Mouse (Mus musculus) embryonic fibroblast, embryonic 13.5 days (primary cell): ENCODE results near the gene Prdm16. TPM values are rescaled to one million over a fixed set of nuclear protein-coding genes. Genes with fewer than 3 reads are reported as not detected.

Experiments
- H3K27ac ChIP-seq: 2 replicates; pipeline ENCODE4 v1.5.1; 2012; ENCODE audit warnings: low read length, control low read depth, inconsistent platforms; ENCODE audit not compliant: insufficient read depth
- H3K4me1 ChIP-seq: 2 replicates; pipeline ENCODE4 v1.6.1; 2011; ENCODE audit warnings: low read length; ENCODE audit not compliant: control insufficient read depth, insufficient read depth
- H3K4me3 ChIP-seq: 2 replicates; pipeline ENCODE4 v1.5.1; 2011; ENCODE audit warnings: mild to moderate bottlenecking, control low read depth, low read length; ENCODE audit not compliant: insufficient read depth
- CTCF ChIP-seq: IDR thresholded peaks from 2 replicates; pipeline ENCODE4 v1.5.1; 2011; ENCODE audit warnings: mild to moderate bottlenecking, control low read depth, low read length, moderate library complexity, borderline replicate concordance; ENCODE audit not compliant: insufficient read depth
- POLR2A ChIP-seq: IDR thresholded peaks from 2 replicates; pipeline ENCODE4 v1.6.1; 2011; ENCODE audit warnings: low read depth, mild to moderate bottlenecking, control low read depth, low read length, moderate library complexity
- polyA plus RNA-seq: library from polyadenylated mRNA; stranded (reverse); fragments of >200 nt; gene quantifications from 2 replicates; pipeline ENCODE4 v1.2.4, GENCODE M21; 2011; ENCODE audit warnings: low read depth; ENCODE audit not compliant: missing spikeins, insufficient read length

The Prdm16 gene
- polyA plus RNA-seq, 1 experiment = 3.1 TPM

DNA sequence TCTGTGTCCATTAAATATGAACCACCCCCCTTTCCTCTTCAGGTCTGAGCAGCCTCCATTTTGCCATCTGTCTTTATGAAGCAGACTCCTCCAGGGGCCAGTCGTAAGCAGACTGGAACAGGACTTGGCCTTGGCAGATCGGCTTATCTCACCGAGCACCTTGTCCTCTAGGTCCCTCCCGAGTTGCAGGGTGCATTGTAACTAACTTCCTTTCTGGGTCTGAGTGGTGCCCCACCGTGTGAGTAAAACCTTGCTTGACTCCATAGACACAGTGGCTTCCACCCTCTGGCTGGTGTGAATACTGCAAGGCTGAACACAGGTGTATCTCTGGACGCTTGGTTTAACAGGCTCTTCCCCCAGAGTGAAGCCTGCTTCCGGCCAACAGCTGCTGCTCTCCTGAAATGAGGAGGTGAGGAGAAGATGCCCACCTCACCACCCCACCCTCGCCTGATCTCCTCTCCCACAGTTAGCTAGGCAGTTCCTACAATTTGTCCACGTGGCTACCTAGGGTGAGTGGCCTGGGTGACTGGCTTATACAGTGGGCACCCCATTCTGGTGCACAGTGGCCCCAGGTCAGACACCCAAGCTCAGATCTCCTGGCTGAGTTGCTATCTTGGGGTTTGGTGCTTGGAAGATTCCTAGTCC is 94.9 kb downstream of the Prdm16 start:
- Histone ChIP-seq H3K4me1 (no peaks in the 10 kb centered on the region), H3K4me3 (no peak overlapping the region), H3K27ac (no peak overlapping the region)
- no peak for TF ChIP-seq CTCF

DNA sequence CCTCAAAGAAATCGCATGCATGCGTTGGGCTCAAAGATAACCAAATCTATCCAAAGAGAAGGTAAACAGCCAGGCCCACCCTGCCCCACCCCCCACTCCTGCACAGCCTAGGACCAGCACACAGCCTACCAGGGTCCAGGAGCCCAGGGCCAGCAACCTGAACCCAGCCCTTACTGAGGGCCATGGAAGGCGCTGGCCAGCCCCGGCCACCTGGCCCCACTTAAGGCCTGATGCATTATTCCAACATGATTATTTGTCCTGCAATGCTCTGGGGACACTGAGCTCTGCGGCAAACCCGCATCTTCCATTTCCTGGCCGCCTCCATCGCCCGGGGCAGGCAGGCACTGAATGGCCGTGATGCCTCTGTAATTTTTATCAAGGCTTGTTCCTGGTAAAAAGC is 96.0 kb downstream of the Prdm16 start:
- Histone ChIP-seq H3K4me1 (no peaks in the 10 kb centered on the region), H3K27ac (no peak overlapping the region), H3K4me3 (no peak overlapping the region)
- TF ChIP-seq POLR2A (no peak), CTCF (no peak)

DNA sequence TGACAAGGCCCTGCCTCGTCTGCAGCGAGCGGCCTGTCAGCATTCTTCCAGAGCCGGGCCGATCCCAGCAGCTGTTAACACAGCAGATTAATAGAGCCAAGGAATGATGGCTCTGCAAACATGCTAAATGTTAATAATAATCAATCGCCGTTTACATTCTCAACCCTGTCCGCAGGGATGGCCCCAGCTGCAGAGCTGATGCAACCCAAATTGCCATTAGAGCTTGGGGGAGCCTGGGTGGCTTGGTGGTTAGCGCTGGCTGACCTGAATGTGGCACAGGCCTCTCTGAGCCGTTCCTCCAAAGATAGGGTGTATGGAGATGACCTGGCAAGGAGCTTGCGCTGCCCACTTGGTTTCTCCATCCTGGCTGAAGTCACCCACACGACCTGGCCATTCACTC is 97.0 kb downstream of the Prdm16 start:
- no peak overlapping the region for H3K4me3 ChIP-seq
- H3K27ac ChIP-seq = no peak overlapping the region
- TF ChIP-seq CTCF = no peak
- no peak for TF ChIP-seq POLR2A
- H3K4me1 ChIP-seq = no peaks in the 10 kb centered on the region

DNA sequence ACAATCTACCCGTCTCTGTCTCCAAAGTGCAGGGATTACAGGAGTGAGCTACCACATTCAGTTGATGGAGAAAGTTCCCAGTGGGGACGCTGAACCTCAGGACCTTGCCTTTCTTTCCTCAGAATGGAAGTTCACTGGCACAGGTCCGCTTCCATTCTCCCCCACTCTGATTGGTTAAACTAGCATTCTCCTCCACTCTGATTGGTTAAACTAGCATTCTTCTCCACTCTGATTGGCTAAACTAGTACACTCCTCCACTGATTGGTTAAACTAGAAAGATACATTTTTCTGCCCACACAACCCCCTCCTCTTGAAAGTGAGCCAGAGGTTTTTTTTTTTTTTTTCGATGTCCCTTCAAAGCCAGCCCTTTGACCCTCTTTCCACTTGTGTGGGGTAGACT is 97.9 kb downstream of the Prdm16 start:
- no peaks in the 10 kb centered on the region for H3K4me1 ChIP-seq
- TF ChIP-seq CTCF (no peak), POLR2A (no peak)
- no peak overlapping the region for H3K4me3 ChIP-seq
- no peak overlapping the region for H3K27ac ChIP-seq

DNA sequence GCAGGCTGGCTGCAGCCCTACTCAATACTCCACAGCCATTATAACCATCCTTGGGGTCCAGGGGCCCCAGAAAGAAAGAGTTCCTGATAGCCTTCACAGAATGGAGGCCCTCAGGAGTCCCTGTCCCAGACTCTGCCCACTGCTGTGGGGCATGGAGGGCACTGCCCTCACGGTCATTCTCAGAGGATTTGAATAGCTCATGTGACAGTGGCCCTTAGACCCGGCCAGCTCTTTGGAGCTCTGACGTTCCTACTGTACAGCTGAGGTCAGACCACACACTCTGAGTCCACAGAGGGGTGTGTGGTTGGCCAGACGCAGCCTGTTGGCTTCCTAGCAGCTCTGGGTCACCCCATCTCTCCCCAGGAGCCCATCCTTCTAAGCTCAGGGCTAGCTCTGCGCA is 100.6 kb downstream of the Prdm16 start:
- H3K4me1 ChIP-seq = no peaks in the 10 kb centered on the region; the same call in 1 of the 2 replicates
- TF ChIP-seq CTCF (no peak), POLR2A (no peak)
- H3K4me3 ChIP-seq = no peak overlapping the region
- no peak overlapping the region for H3K27ac ChIP-seq

- Histone ChIP-seq H3K4me1 (peaks cover 6% of the 10 kb centered on the region), H3K4me3 (no peak overlapping the region), H3K27ac (no peak overlapping the region)
- TF ChIP-seq POLR2A = no peak
- TF ChIP-seq CTCF = no peak
Observed at GRCm38 (mm10) chr4:154531368-154531767, 105.3 kb downstream of the Prdm16 start.

GRCm38 (mm10) chr4:154530336-154530735 is 106.3 kb downstream of the Prdm16 start:
- Histone ChIP-seq H3K27ac (no peak overlapping the region), H3K4me1 (peaks cover 6% of the 10 kb centered on the region), H3K4me3 (no peak overlapping the region)
- TF ChIP-seq CTCF (no peak), POLR2A (no peak)

DNA sequence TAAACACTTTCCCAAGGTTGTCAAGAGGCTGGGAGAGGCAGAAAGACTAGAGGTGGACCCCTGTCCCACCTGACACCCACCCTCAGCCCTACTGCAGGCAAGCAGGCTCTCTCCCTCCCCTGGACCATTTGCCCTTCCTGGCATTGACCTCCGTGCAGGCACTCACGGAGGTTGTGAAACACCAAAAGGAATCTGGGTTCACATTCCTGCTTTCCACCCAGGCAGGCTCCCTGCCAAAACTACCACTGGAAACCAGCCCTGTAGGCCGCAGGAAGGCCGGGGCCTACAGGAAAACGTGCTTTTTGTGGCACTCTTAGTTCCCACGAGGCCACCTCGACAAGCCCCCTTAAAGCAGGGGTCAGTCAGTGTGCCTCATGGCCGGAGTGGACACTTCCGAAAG is 109.2 kb downstream of the Prdm16 start:
- peak overlapping the region; percentile 5; the same call in 1 of the 2 replicates for H3K27ac ChIP-seq
- no peak overlapping the region for H3K4me3 ChIP-seq
- TF ChIP-seq CTCF = no peak
- TF ChIP-seq POLR2A = no peak
- H3K4me1 ChIP-seq = peaks cover 6% of the 10 kb centered on the region

DNA sequence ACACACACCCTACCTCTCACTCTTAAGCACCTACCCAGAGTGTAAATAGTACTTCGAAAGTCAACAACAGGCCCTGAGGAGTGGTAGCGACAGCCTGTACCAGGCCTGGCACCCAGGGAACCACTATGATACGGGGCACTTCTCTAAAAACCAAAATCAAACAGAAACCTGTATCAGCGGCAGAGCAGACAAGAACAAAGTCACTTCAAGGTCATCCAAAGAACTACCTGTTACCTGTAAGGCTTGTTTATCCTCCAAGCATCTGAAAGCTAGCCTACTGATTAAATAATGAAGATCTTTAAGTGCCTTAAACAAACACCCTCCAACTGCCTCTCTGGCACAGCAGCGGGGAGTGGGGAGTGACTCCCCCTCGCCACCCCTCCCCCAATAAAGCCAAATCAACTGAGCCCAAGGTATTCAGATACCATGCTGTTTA is 110.3 kb downstream of the Prdm16 start:
- Histone ChIP-seq H3K4me3 (no peak overlapping the region), H3K4me1 (peaks cover 6% of the 10 kb centered on the region), H3K27ac (no peak overlapping the region)
- no peak for TF ChIP-seq CTCF
- no peak for TF ChIP-seq POLR2A

DNA sequence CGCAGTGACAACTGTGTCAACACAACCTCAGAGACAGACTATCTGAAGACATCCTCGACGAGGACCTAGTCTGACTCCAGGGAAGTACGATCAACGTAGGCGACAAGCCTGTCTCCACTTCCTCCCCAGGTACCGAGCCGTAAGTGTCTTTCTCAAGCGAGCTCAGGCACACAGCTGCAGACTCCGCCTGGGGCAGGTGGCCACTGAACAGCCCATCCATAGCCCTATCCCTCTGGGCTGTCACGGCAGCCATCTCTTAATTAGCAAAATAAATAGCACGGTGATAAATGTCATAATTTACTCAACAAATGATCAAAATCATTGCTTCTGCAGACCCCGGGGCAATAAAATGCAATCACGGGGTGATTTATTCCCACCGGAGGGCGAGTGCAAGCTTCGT is 112.8 kb downstream of the Prdm16 start:
- no peak for TF ChIP-seq CTCF
- TF ChIP-seq POLR2A = no peak
- H3K4me1 ChIP-seq = peaks cover 16% of the 10 kb centered on the region
- H3K4me3 ChIP-seq = no peak overlapping the region
- no peak overlapping the region for H3K27ac ChIP-seq

DNA sequence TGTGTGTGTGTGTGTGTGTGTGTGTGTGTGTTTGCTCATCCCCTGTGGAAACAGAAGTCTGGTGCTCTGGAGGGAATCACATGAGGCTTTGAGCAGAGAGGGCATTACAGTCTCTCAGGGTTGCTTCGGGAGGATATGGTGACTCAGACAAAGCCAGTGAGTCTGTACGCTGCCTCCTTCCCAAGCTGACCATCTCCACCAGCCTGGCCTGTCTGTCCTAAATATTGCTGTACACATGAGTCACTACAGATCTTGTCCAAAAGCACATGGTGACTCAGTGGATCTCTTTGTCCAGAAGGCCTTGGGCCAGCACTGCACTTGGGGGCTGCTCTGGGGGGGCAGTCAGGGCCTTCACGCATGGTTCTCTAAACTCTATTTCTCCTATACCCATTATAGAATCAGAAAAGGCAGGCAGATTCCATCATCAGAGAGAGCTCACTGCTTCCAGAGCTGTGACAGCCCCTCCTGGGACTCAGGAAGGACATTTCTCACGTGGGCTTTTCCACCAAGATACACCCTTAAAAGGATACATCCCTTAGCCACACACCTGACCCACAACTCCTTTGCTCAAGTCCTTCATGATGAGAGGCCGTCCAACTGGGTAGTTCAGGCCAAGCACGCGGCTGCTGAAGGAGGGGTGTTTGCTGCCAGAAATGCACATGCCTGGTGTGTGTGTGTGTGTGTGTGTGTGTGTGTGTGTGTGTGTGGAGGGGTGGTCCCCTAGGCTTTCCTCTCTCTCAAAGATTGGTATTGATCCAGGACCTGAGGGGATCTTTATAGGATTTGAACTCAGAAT is 114.6 kb downstream of the Prdm16 start:
- TF ChIP-seq POLR2A (no peak), CTCF (no peak)
- Histone ChIP-seq H3K4me3 (no peak overlapping the region), H3K27ac (peak overlapping the region; percentile 1; the same call in 1 of the 2 replicates), H3K4me1 (peaks cover 11% of the 10 kb centered on the region)
